Mouse (Mus musculus): ENCODE data around the gene Med31. TPM values are rescaled to one million over a fixed set of nuclear protein-coding genes. Genes with fewer than 3 reads are reported as not detected.

Gene Med31
- 10 to 100 TPM; 14.2 to 17.4 TPM for total RNA-seq (2021)
- long read RNA-seq, transcript Med31-201 (4 exons, 1,161 nt) = major isoform, 10 of 12 reads
- long read RNA-seq, partial matches to known transcripts = 1 of 12 reads
- long read RNA-seq, other reads (novel, unspliced or antisense) = 0 of 12 reads

DNA sequence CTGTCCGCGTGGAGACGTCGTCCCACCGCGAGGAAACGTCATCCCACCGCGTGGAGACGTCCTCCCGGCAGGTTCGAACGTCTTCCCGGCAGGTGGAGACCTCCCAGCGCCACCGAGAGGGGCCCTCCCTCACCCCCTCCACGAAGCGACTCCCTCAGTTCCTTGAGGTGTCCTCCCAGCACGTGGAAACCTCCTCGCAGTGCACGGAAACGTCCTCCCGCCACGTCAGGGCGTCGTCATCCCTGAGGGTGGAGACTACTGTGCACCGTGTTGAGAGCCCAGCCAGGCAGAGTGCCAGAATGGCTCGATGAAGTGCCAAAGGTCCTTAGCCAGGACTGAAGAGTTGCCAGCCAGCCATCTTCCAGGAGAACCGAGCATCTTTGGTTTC is at the start of gene Med31:
Gene Med31 (minus strand): TSS at position 183 of the 388 bp plus-strand sequence.
- peak; percentile 58 to 69 for DNase-seq (ENCODE audit: low spot score in 2 of 2)

GRCm38 (mm10) chr11:72256441-72256840 is 41.0 kb upstream of the Med31 start:
- no peak for DNase-seq (ENCODE audit: low spot score in 2 of 2)

GRCm38 (mm10) chr11:72255629-72256028 is 40.2 kb upstream of the Med31 start:
- no peak for DNase-seq (ENCODE audit: low spot score in 2 of 2)

GRCm38 (mm10) chr11:72245196-72245753 is 29.9 kb upstream of the Med31 start:
- no peak for DNase-seq (ENCODE audit: low spot score in 2 of 2)

DNA sequence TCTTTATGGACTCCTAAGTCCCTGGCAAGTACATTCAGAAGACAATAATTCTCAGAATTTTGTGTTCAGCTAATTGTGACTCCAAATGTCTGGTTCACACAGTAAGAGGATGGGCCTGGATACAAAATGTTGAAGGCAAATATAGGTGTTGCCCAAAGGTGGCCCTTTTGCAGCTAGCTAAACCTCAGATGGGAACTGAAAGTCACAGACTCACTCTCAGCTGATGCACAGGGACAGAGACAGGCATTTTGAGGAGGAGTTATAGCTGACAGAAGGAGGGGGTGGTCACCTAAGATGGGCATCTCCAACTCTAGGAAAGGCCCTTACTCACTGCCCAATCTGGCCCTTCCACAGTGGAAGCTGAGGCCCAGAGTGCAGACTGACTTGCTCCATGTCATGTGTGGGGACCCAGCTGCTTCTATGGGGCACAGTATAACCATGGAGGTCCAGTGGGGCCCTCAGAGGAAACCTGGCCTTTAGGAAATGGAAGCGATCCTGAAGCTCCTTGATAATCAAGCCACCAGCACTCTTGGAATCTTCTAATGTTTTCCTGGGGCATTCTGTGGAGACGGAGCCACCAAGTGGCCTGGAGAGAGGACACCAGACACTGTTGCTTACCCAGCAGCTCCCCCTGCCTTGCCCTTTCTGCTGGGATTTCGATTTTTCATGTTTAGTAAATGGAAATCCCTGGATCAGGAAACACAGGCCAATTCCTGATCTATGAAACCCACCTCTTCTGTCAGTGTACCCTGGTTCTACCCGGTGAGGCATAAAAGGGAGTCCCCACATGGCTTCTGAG is 24.9 kb upstream of the Med31 start:
- no peak for DNase-seq (ENCODE audit: low spot score in 2 of 2)

DNA sequence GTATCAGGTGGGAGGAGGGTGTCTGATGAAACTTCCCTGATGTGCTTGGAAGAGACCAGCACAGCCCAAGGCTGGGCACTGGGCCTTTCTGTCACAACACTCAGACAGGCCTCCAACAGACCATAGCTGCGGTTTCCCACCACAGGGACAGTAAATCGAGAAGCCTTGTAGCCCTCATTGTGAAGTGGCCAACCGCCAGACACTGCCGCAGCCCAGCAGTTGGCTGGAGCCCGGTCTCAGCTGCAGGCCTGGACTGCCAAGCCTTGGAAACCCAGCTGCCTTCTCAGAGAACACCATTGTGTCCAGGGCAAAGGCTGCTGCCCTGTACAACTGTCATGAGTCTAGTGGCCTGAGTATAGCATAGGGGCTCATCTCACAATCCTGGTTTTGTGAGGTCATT is 18.6 kb upstream of the Med31 start:
- peak; percentile 34 to 66 for DNase-seq (ENCODE audit: low spot score in 2 of 2)

DNA sequence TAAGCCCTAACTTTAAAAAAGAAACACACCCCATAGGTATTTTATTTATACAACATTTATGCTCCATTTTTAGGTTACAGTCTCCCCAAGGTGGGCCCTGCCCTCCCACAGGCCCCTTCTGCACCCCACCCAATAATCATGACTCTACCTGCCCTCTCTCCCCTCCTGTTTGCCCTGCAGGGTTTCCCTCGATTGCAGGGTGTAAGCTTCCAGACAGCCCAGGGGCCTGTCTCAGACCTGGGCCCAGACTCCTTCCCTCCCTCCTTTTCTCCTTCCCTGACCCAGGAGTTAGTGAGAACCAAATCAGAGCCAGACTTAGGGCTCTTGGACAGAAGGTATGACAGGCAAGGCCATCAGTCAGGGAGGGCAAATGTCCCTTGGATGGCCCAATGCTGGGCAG is 17.6 kb upstream of the Med31 start:
- no peak for DNase-seq (ENCODE audit: low spot score in 2 of 2)

DNA sequence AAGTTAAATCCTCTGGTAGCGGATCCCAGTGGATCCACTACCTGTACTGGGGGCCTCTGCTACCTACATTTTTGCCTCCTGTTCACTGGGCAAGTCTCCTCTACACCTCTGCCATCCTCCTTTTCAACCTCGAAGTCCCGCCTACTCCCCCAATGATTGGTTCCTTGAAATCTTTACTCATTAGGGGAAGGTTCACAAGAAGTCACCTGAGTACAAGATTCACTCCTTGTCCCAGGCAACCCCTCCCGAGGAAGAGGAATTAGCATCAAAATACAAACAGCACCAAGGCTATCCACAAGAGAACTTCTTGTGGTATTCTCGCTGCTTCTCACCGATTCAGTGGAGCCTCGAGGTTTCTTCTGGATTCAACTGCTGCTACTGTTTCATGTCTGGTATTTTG is 16.7 kb upstream of the Med31 start:
- no peak for DNase-seq (ENCODE audit: low spot score in 2 of 2)

- DNase-seq (ENCODE audit: low spot score in 2 of 2) = no peak
These were observed 13.1 kb upstream of the Med31 start for GRCm38 (mm10) chr11:72228513-72228912.

DNA sequence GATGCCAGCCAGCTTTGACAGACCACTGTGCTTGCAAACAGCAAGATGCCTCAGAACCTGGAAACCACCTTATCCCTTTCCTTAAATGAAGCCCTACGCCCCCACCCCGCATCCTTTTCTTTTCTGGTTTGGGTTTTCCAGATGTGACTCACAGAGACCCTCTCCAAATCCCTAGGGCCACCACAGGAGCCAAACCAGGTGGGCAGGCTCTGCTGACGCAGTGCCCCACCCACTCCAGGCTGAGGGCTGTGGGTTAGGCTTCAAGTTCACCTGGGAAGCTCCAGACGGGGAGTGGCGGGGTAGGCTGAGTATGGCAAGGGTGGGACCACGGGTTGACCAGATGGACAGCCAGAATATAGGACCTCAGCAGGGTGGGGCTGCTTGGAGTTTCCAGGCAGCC is 11.5 kb upstream of the Med31 start:
- DNase-seq (ENCODE audit: low spot score in 2 of 2) = no peak

DNA sequence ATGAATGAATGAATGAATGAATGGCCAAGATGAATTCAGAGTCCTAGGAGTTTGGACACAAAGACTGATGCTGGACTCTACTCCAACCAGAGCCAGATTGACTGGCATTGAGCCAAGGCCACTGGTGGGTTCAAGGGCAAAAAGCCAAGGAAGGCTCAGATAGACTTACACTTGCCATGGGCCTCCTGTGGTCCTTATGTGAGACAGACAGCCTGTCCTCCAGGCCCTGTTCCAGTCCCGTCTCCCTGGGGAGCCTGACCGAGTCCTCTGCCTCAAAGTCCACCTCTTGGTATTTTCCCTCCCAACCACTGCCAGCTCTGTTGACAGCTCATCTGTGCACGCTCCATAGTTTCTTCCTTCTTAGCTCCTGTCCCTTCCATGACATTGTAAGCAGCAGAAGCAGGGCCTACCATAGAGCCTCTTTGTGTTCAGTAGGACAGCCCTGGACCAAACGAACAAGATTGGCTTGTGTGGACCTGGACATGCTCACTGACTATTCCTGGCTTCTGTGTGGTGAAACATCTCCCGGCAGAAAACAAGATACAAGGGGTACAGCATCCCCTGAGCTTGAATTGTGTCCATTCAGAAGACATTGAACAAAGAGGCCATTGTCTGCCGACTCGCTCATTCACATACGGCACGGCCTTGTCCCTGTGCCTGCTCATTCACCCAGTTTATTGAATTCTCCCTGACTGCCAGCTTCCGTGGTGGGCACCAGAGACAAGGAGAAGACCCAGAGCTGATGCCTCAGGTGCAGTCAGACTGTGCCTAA is 10.8 kb upstream of the Med31 start:
- DNase-seq (ENCODE audit: low spot score in 2 of 2) = peak in 1 of 2 experiments; percentile 54

DNA sequence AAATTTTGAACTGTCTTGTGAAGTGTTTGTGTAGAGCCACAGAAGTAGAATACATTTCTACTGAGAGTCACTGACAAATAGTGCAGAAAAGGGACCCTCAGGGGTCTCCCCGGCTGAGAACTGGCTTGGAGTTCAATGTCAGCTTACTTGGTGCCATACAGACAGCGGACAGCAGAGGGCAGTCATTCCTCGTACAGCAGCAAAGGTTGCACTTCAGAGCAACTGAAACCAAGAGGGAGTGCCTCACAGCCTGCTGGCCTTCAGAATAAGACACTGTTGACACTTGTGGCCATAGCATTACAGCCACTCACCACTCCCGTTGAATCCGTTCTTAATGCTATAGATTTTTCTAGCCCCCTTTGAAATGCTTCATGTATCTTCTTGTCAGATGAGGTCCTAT is 9.5 kb upstream of the Med31 start:
- DNase-seq (ENCODE audit: low spot score in 2 of 2) = peak; percentile 63 to 90

GRCm38 (mm10) chr11:72223414-72223813 is 8.0 kb upstream of the Med31 start:
- DNase-seq (ENCODE audit: low spot score in 2 of 2) = no peak

- peak; percentile 53 to 81 for DNase-seq (ENCODE audit: low spot score in 2 of 2)
These were observed 5.9 kb upstream of the Med31 start for GRCm38 (mm10) chr11:72221278-72221677.

- no peak for DNase-seq (ENCODE audit: low spot score in 2 of 2)
These were observed 1.7 kb upstream of the Med31 start for GRCm38 (mm10) chr11:72217116-72217515.

GRCm38 (mm10) chr11:72214591-72215409 is 592 bp downstream of the Med31 start:
- DNase-seq (ENCODE audit: low spot score in 2 of 2) = peak; percentile 94 to 96

- DNase-seq (ENCODE audit: low spot score in 2 of 2) = no peak
These were observed 7.5 kb downstream of the Med31 start for GRCm38 (mm10) chr11:72207834-72208377.

GRCm38 (mm10) chr11:72207204-72207833 is 8.1 kb downstream of the Med31 start, which contains the start of the genes 4933427D14Rik and Txndc17:
TSS of gene 4933427D14Rik (minus strand) at chr11:72207459.
TSS of gene Txndc17 (plus strand) at chr11:72207547.
- DNase-seq (ENCODE audit: low spot score in 2 of 2) = peak; percentile 84 to 92

DNA sequence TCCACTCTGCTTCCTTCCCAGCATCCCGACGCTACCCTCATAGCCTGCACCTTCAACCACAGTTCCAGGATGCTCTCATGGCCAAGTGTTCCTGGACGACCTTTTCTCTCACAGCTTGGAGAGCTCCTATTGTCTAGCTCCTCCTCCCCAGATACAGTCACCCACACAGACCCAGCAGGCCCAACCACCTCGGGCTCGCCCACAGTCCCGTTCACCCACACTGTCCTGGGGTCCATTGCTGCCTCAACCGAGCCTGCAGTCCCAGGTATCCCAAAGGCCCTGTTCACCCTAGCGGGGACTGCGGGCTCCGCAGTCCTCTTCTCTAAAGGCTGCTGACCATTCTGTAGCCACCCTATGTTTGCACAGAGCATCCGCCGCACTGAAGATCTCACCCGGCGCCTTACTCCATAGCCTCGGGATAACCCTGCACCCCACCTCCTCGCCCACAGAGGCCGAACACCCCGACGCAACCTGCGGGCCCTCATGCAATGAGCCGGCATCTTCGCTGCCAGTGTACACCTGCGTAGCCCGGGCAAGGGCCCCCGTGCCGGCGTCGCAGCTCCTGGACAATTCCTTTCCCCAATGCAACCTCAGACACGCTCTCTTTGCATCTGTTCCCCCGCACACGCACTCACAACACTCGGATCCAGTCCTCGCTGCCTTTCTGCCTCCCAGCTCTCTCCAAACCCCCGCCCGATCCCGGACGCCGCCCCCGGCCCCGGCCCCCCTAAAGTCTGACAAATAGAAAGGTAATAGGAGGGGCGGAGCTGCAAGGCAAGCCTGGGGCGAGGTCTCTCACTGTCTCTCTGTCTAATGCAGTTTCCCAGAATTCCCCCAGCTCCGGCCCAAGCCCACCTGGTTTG is 8.8 kb downstream of the Med31 start, which contains the start of gene Gm43951:
Gene Gm43951 (minus strand): TSS at position 500 of the 863 bp plus-strand sequence.
- DNase-seq (ENCODE audit: low spot score in 2 of 2) = no peak
